Mouse (Mus musculus) hindbrain, embryonic 16.5 days (tissue): ENCODE measurements at regions not wholly inside any gene's neighbourhood (a gene's known extent, or its start where the extent isn't known, plus 50 kb on each side); places are given as distances from the start of the nearest gene placed in this dataset.
A peak's percentile ranks its signal among the peaks of the same experiment; 100 is the strongest.

Experiments used
- ATAC-seq: fragments of 200-750 bp; cut with Nextera tagmentation; 2 replicates; pipeline ENCODE4 v1.8.0; 2017; ENCODE audit warnings: moderate TSS enrichment, moderate library complexity
- H3K27ac ChIP-seq: fragments of 300-500 bp; sonication (generic); 2 replicates; pipeline ENCODE4 v1.5.1; 2014; ENCODE audit warnings: low read depth, mild to moderate bottlenecking, control low read depth, low read length, moderate library complexity
- H3K27me3 ChIP-seq: fragments of 300-500 bp; sonication (generic); replicated peaks from 2 replicates; pipeline ENCODE4 v1.6.1; 2014; ENCODE audit warnings: low read length; ENCODE audit not compliant: control insufficient read depth, insufficient read depth
- H3K36me3 ChIP-seq: fragments of 300-500 bp; sonication (generic); 2 replicates; pipeline ENCODE4 v1.6.1; 2014; ENCODE audit warnings: mild to moderate bottlenecking, low read length, moderate library complexity, mixed read lengths; ENCODE audit not compliant: control insufficient read depth, insufficient read depth
- H3K4me1 ChIP-seq: fragments of 300-500 bp; sonication (generic); 2 replicates; pipeline ENCODE4 v1.6.1; 2014; ENCODE audit warnings: low read depth, low read length; ENCODE audit not compliant: control insufficient read depth, insufficient read depth
- H3K4me2 ChIP-seq: fragments of 300-500 bp; sonication (generic); 2 replicates; pipeline ENCODE4 v1.6.1; 2014; ENCODE audit warnings: mild to moderate bottlenecking, low read length, control low read depth, moderate library complexity
- H3K4me3 ChIP-seq: fragments of 300-500 bp; sonication (generic); 2 replicates; pipeline ENCODE4 v1.5.1; 2014; ENCODE audit warnings: mild to moderate bottlenecking, low read length, control low read depth, moderate library complexity
- H3K9ac ChIP-seq: fragments of 300-500 bp; sonication (generic); 2 replicates; pipeline ENCODE4 v1.6.1; 2014; ENCODE audit warnings: low read depth, mild to moderate bottlenecking, control low read depth, low read length, moderate library complexity
- H3K9me3 ChIP-seq: fragments of 300-500 bp; sonication (generic); 2 replicates; pipeline ENCODE4 v1.6.1; 2014; ENCODE audit warnings: mild to moderate bottlenecking, low read length, moderate library complexity; ENCODE audit not compliant: control insufficient read depth
- WGBS: fragments of 180-500 bp; shearing (Covaris S2); extraction: QIAGEN DNeasy Blood & Tissue Kit; methylation state at CpG from one replicate; pipeline ENCODE4 v1.1.7; 2014; 5-methylcytosine and 5-hydroxymethylcytosine counted together

- 69% methylated on average over 9 of the region's 9 CpGs for WGBS
- H3K4me2 ChIP-seq = no peak overlapping the region
- peaks cover 14% of the 10 kb centered on the region for H3K4me1 ChIP-seq
- no peak overlapping the region for H3K27ac ChIP-seq
- peak; percentile 69 for ATAC-seq
- H3K4me3 ChIP-seq = no peak overlapping the region
- H3K36me3 ChIP-seq = no peaks in the 10 kb centered on the region
- no peaks in the 10 kb centered on the region for H3K27me3 ChIP-seq
- no peak overlapping the region for H3K9ac ChIP-seq
- no peaks in the 10 kb centered on the region for H3K9me3 ChIP-seq
Observed at GRCm38 (mm10) chr9:59129699-59130340, 93.6 kb upstream of the Neo1 start.

GRCm38 (mm10) chr9:59129252-59129651, 93.0 kb upstream of the Neo1 start:
- H3K9me3 ChIP-seq = no peaks in the 10 kb centered on the region
- 0 out of 2 replicates have a peak, but pooled peaks have one; percentile 64 for ATAC-seq
- WGBS = 77% methylated on average over 1 of the region's 1 CpGs
- peaks cover 11% of the 10 kb centered on the region; the same call in 1 of the 2 replicates for H3K4me1 ChIP-seq
- H3K36me3 ChIP-seq = no peaks in the 10 kb centered on the region
- H3K27ac ChIP-seq = peak overlapping the region; percentile 29; the same call in 1 of the 2 replicates
- H3K9ac ChIP-seq = no peak overlapping the region
- no peak overlapping the region for H3K4me2 ChIP-seq
- H3K4me3 ChIP-seq = no peak overlapping the region
- no peaks in the 10 kb centered on the region for H3K27me3 ChIP-seq

GRCm38 (mm10) chr9:59128023-59128422, 91.8 kb upstream of the Neo1 start:
- ATAC-seq = no peak

DNA sequence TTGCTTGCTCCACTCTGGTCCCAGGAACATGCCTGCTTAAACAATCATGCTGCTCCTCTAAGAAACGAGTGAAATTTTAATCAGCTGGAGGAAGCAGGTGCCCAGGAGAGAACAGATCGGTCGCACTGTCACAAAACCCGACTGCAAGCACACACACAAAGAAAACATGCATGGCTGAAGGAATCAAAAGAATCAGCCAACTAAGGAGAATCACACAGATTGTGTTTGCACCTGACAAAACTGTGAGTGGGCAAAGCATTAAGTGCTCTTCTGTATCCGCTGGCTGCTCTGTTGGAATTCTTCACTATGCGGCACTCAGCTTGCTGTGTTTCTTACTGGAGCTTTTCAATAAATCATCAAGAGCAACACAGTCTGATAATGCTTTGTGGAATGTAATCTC, 89.6 kb upstream of the Neo1 start:
- no peak overlapping the region for H3K4me2 ChIP-seq
- no peak overlapping the region for H3K27ac ChIP-seq
- H3K27me3 ChIP-seq = no peaks in the 10 kb centered on the region
- H3K9me3 ChIP-seq = no peaks in the 10 kb centered on the region
- no peaks in the 10 kb centered on the region for H3K36me3 ChIP-seq
- peaks cover 3% of the 10 kb centered on the region; the same call in 1 of the 2 replicates for H3K4me1 ChIP-seq
- no peak overlapping the region for H3K9ac ChIP-seq
- ATAC-seq = no peak
- WGBS = 55% methylated on average over 6 of the region's 6 CpGs
- no peak overlapping the region for H3K4me3 ChIP-seq

More at GRCm38 (mm10) chr9:59128023-59128422, 91.8 kb upstream of the Neo1 start:
- no peaks in the 10 kb centered on the region for H3K36me3 ChIP-seq
- H3K27ac ChIP-seq = no peak overlapping the region
- H3K4me2 ChIP-seq = no peak overlapping the region
- H3K4me3 ChIP-seq = no peak overlapping the region
- 70% methylated on average over 2 of the region's 2 CpGs for WGBS
- H3K9me3 ChIP-seq = no peaks in the 10 kb centered on the region
- no peak overlapping the region for H3K9ac ChIP-seq
- H3K4me1 ChIP-seq = peaks cover 3% of the 10 kb centered on the region; the same call in 1 of the 2 replicates
- no peaks in the 10 kb centered on the region for H3K27me3 ChIP-seq

DNA sequence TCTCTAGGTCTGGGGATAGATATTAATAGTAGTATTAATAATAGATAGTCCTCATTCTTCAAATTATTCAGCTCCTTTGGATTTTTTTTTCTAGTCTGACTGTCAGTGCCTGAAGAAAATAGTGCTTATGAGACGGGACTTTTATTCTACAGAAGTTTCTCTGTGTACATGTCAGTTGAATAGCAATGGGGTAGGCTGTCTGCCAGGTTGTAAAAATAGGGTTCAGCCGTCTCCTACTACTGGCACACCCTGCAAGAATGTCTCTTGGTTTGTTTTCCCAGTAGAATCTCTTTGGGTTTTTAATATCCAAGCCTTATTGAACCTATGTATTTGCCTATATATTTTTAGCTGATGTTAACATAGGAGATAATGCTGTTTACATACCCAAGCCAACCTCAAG, 80.3 kb upstream of the Neo1 start:
- H3K9ac ChIP-seq = no peak overlapping the region
- no peak overlapping the region for H3K4me2 ChIP-seq
- H3K4me1 ChIP-seq = no peaks in the 10 kb centered on the region; the same call in 1 of the 2 replicates
- WGBS = 42% methylated on average over 2 of the region's 2 CpGs
- no peak for ATAC-seq
- no peaks in the 10 kb centered on the region for H3K27me3 ChIP-seq
- H3K4me3 ChIP-seq = no peak overlapping the region
- no peaks in the 10 kb centered on the region for H3K9me3 ChIP-seq
- no peak overlapping the region for H3K27ac ChIP-seq
- H3K36me3 ChIP-seq = no peaks in the 10 kb centered on the region

GRCm38 (mm10) chr9:59113859-59114258, 77.6 kb upstream of the Neo1 start:
- 59% methylated on average over 4 of the region's 4 CpGs for WGBS
- no peak overlapping the region for H3K4me2 ChIP-seq
- H3K27ac ChIP-seq = no peak overlapping the region

DNA sequence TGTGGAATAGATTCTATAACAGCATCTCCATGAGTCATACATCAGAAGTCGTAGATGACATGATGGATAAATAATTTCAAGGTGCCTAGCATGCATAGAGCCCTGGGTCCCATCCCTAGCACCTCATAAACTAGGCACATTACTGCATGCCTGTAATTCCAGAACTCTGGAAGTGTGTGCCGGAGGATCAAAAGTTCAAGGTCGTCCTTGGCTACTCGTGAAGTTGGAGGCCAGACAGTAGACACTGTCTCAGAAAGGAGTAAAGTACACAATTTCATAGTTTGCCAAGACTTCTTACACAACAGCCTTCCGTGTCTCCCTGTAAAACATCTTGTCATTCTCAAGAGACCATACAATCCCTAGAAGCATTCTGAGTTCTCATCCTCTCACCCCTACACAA, 63.5 kb upstream of the Neo1 start:
- Histone ChIP-seq H3K27me3 (no peaks in the 10 kb centered on the region), H3K4me1 (peaks cover 9% of the 10 kb centered on the region), H3K9ac (no peak overlapping the region), H3K9me3 (no peaks in the 10 kb centered on the region), H3K4me3 (no peak overlapping the region), H3K4me2 (no peak overlapping the region), H3K36me3 (no peaks in the 10 kb centered on the region), H3K27ac (no peak overlapping the region)
- ATAC-seq = no peak
- 89% methylated on average over 5 of the region's 5 CpGs for WGBS

More at GRCm38 (mm10) chr9:59113859-59114258, 77.6 kb upstream of the Neo1 start:
- Histone ChIP-seq H3K36me3 (no peaks in the 10 kb centered on the region), H3K9me3 (no peaks in the 10 kb centered on the region), H3K4me1 (no peaks in the 10 kb centered on the region; the same call in 1 of the 2 replicates), H3K27me3 (no peaks in the 10 kb centered on the region), H3K4me3 (no peak overlapping the region), H3K9ac (no peak overlapping the region)
- ATAC-seq = no peak

- no peak overlapping the region for H3K4me3 ChIP-seq
- no peak overlapping the region for H3K4me2 ChIP-seq
- H3K27me3 ChIP-seq = no peaks in the 10 kb centered on the region
- no peak for ATAC-seq
- H3K4me1 ChIP-seq = peaks cover 9% of the 10 kb centered on the region
- H3K9me3 ChIP-seq = no peaks in the 10 kb centered on the region
- WGBS = 50% methylated on average over 4 of the region's 4 CpGs
- no peak overlapping the region for H3K9ac ChIP-seq
- H3K27ac ChIP-seq = no peak overlapping the region
- H3K36me3 ChIP-seq = no peaks in the 10 kb centered on the region
Observed at GRCm38 (mm10) chr9:59097564-59097963, 61.3 kb upstream of the Neo1 start.

DNA sequence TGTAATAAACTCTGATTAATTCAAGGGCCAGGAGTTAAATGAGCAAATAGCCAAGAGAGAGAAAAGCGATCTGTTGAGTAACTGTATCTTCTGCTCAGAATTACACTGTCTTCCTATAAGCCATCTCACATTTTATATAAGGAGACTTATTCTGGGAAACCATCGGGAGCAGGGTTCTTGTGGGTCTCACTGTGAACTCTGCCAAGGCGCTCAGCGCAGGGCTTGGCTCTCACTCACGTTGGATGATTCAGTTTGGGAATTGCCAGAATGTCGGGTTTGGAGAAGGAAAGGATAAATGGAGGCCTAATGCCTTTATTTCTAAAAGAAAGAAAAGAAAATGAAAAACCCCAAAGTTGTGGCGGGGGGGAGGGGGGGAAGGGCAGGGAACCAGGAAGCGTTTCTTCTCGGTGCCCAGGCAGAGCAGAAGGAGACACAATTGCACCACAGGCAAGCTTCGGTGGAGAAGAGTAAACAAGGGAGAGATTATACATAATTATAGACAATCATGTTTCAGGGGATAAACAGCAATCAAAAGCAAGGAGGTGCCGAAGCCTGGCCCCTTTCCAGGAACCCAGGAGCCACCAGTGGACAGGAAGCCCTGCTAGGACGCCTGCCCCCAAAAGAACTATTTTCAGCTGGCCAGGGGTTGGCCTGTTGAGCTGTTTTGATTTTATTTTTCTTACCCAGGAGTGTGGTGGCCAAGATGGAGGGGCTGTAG, 60.5 kb upstream of the Neo1 start:
- H3K27me3 ChIP-seq = no peaks in the 10 kb centered on the region
- no peak overlapping the region; the same call in 1 of the 2 replicates for H3K27ac ChIP-seq
- no peak overlapping the region for H3K9ac ChIP-seq
- no peak for ATAC-seq
- no peaks in the 10 kb centered on the region for H3K36me3 ChIP-seq
- H3K4me2 ChIP-seq = no peak overlapping the region
- peaks cover 9% of the 10 kb centered on the region for H3K4me1 ChIP-seq
- no peak overlapping the region for H3K4me3 ChIP-seq
- H3K9me3 ChIP-seq = no peaks in the 10 kb centered on the region
- 46% methylated on average over 12 of the region's 12 CpGs for WGBS
